Mouse (Mus musculus): Measurements from ENCODE around the gene Kif6.

DNA sequence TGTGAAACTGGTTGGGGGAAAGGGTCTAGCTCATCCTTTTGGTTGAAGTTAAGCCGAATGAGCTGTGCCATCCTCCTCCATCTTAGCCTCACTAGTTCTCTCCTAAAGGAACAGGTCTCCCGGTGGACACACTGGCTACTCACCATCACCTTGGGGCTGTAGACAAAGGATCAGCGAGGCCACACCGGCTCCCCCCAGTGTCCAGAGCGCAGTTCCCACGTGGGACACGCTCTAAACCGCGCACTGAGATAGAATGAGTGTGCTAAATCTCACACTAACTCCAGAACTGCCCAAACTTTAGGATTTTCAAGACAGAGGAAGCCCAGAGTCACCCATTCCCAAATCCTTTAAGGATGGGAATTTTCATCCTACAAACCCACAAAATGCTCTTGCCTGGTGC is 254.3 kb downstream of the Kif6 start:
- TF ChIP-seq POLR2A (IDR thresholded peaks at IDR 0.05; ENCODE audit: low read depth, low read length), result no peak
- no peak for TF ChIP-seq CTCF (conservative IDR thresholded peaks at IDR 0.05; ENCODE audit: insufficient read depth, insufficient read length, low read depth, low read length)
